Mouse (Mus musculus): Measurements from ENCODE around the gene Twf2. TPM values are rescaled to one million over a fixed set of nuclear protein-coding genes. Genes with fewer than 3 reads are reported as not detected.

Gene Twf2
- total and polyA plus RNA-seq, 2 experiments from 2014 or later = 50.9 to 63.1 TPM

- Histone ChIP-seq H3K4me2 (ENCODE audit: low read depth) (no peak overlapping the region), H3K9me3 (ENCODE audit: low read length) (no peaks in the 10 kb centered on the region), H3K36me3 (ENCODE audit: insufficient read depth) (peaks cover 29% of the 10 kb centered on the region), H3K27me3 (ENCODE audit: insufficient read depth, low read length) (no peaks in the 10 kb centered on the region), H3K27ac (ENCODE audit: low read depth, low read length) (no peak overlapping the region), H3K4me3 (ENCODE audit: low read depth, low read length) (no peak overlapping the region), H3K4me1 (ENCODE audit: insufficient read depth) (peaks cover 3% of the 10 kb centered on the region; the same call in 1 of the 2 replicates), H3K9ac (no peak overlapping the region)
- 82% methylated on average over 9 of the region's 9 CpGs for WGBS
- TF ChIP-seq CTCF (IDR thresholded peaks at IDR 0.05; ENCODE audit: low read depth) = no peak
- no peak for ATAC-seq
- DNase-seq = no peak
Observed at GRCm38 (mm10) chr9:106230051-106230733, 27.3 kb downstream of the Twf2 start.

- Histone ChIP-seq H3K9me3 (ENCODE audit: low read length) (no peaks in the 10 kb centered on the region), H3K36me3 (ENCODE audit: insufficient read depth) (peaks cover 33% of the 10 kb centered on the region), H3K4me1 (ENCODE audit: insufficient read depth) (peaks cover 3% of the 10 kb centered on the region; the same call in 1 of the 2 replicates), H3K27me3 (ENCODE audit: insufficient read depth, low read length) (no peaks in the 10 kb centered on the region), H3K4me3 (ENCODE audit: low read depth, low read length) (no peak overlapping the region), H3K27ac (ENCODE audit: low read depth, low read length) (no peak overlapping the region), H3K9ac (no peak overlapping the region), H3K4me2 (ENCODE audit: low read depth) (no peak overlapping the region)
- peak; percentile 20; the same call in 1 of the 2 replicates for TF ChIP-seq CTCF (IDR thresholded peaks at IDR 0.05; ENCODE audit: low read depth)
- ATAC-seq (no peak), DNase-seq (peak; percentile 18)
- WGBS = 54% methylated on average over 3 of the region's 3 CpGs
Observed at GRCm38 (mm10) chr9:106230734-106231106, 27.8 kb downstream of the Twf2 start.

GRCm38 (mm10) chr9:106231220-106231619, 28.3 kb downstream of the Twf2 start:
- no peaks in the 10 kb centered on the region for H3K27me3 ChIP-seq (ENCODE audit: insufficient read depth, low read length)
- TF ChIP-seq CTCF (IDR thresholded peaks at IDR 0.05; ENCODE audit: low read depth) = no peak
- no peak overlapping the region for H3K9ac ChIP-seq
- no peaks in the 10 kb centered on the region for H3K9me3 ChIP-seq (ENCODE audit: low read length)
- no peak overlapping the region for H3K4me2 ChIP-seq (ENCODE audit: low read depth)
- peaks cover 33% of the 10 kb centered on the region for H3K36me3 ChIP-seq (ENCODE audit: insufficient read depth)
- no peak overlapping the region for H3K27ac ChIP-seq (ENCODE audit: low read depth, low read length)
- ATAC-seq (no peak), DNase-seq (no peak)
- H3K4me1 ChIP-seq (ENCODE audit: insufficient read depth) = peaks cover 3% of the 10 kb centered on the region; the same call in 1 of the 2 replicates
- H3K4me3 ChIP-seq (ENCODE audit: low read depth, low read length) = no peak overlapping the region
- 80% methylated on average over 7 of the region's 7 CpGs for WGBS

- Histone ChIP-seq H3K27ac (ENCODE audit: low read depth, low read length) (no peak overlapping the region), H3K4me2 (ENCODE audit: low read depth) (no peak overlapping the region), H3K9ac (no peak overlapping the region), H3K36me3 (ENCODE audit: insufficient read depth) (peaks cover 39% of the 10 kb centered on the region), H3K4me3 (ENCODE audit: low read depth, low read length) (no peak overlapping the region), H3K4me1 (ENCODE audit: insufficient read depth) (no peaks in the 10 kb centered on the region; the same call in 1 of the 2 replicates), H3K9me3 (ENCODE audit: low read length) (no peaks in the 10 kb centered on the region), H3K27me3 (ENCODE audit: insufficient read depth, low read length) (no peaks in the 10 kb centered on the region)
- WGBS = 83% methylated on average over 4 of the region's 4 CpGs
- no peak for TF ChIP-seq CTCF (IDR thresholded peaks at IDR 0.05; ENCODE audit: low read depth)
- DNase-seq (no peak), ATAC-seq (no peak)
Observed at GRCm38 (mm10) chr9:106231816-106232215, 28.9 kb downstream of the Twf2 start.

- Histone ChIP-seq H3K4me1 (ENCODE audit: insufficient read depth) (no peaks in the 10 kb centered on the region; the same call in 1 of the 2 replicates), H3K4me2 (ENCODE audit: low read depth) (no peak overlapping the region), H3K9ac (no peak overlapping the region), H3K9me3 (ENCODE audit: low read length) (no peaks in the 10 kb centered on the region), H3K27ac (ENCODE audit: low read depth, low read length) (no peak overlapping the region), H3K27me3 (ENCODE audit: insufficient read depth, low read length) (no peaks in the 10 kb centered on the region), H3K4me3 (ENCODE audit: low read depth, low read length) (no peak overlapping the region), H3K36me3 (ENCODE audit: insufficient read depth) (peaks cover 50% of the 10 kb centered on the region)
- ATAC-seq = no peak
- DNase-seq = no peak
- TF ChIP-seq CTCF (IDR thresholded peaks at IDR 0.05; ENCODE audit: low read depth) = no peak
- 99% methylated on average over 3 of the region's 3 CpGs for WGBS
Observed at GRCm38 (mm10) chr9:106232956-106233355, 30.0 kb downstream of the Twf2 start.

- peaks cover 60% of the 10 kb centered on the region for H3K36me3 ChIP-seq (ENCODE audit: insufficient read depth)
Observed at GRCm38 (mm10) chr9:106233953-106234352, 31.0 kb downstream of the Twf2 start.

GRCm38 (mm10) chr9:106235194-106235830, 32.4 kb downstream of the Twf2 start:
- ATAC-seq (no peak), DNase-seq (no peak)
- H3K27ac ChIP-seq (ENCODE audit: low read depth, low read length) = no peak overlapping the region
- H3K9me3 ChIP-seq (ENCODE audit: low read length) = no peaks in the 10 kb centered on the region
- H3K27me3 ChIP-seq (ENCODE audit: insufficient read depth, low read length) = no peaks in the 10 kb centered on the region
- TF ChIP-seq CTCF (IDR thresholded peaks at IDR 0.05; ENCODE audit: low read depth) = no peak
- H3K4me1 ChIP-seq (ENCODE audit: insufficient read depth) = no peaks in the 10 kb centered on the region; the same call in 1 of the 2 replicates
- H3K4me3 ChIP-seq (ENCODE audit: low read depth, low read length) = no peak overlapping the region
- WGBS = 88% methylated on average over 23 of the region's 23 CpGs
- no peak overlapping the region for H3K4me2 ChIP-seq (ENCODE audit: low read depth)
- H3K9ac ChIP-seq = no peak overlapping the region
- peaks cover 74% of the 10 kb centered on the region for H3K36me3 ChIP-seq (ENCODE audit: insufficient read depth)

More at GRCm38 (mm10) chr9:106233953-106234352, 31.0 kb downstream of the Twf2 start:
- TF ChIP-seq CTCF (IDR thresholded peaks at IDR 0.05; ENCODE audit: low read depth) = no peak
- no peaks in the 10 kb centered on the region; the same call in 1 of the 2 replicates for H3K4me1 ChIP-seq (ENCODE audit: insufficient read depth)
- no peaks in the 10 kb centered on the region for H3K27me3 ChIP-seq (ENCODE audit: insufficient read depth, low read length)
- WGBS = 75% methylated on average over 6 of the region's 6 CpGs
- ATAC-seq (no peak), DNase-seq (no peak)
- H3K27ac ChIP-seq (ENCODE audit: low read depth, low read length) = no peak overlapping the region
- H3K9me3 ChIP-seq (ENCODE audit: low read length) = no peaks in the 10 kb centered on the region
- H3K4me2 ChIP-seq (ENCODE audit: low read depth) = no peak overlapping the region
- no peak overlapping the region for H3K9ac ChIP-seq
- no peak overlapping the region for H3K4me3 ChIP-seq (ENCODE audit: low read depth, low read length)
